Mouse (Mus musculus): ENCODE measurements around the gene Parvb. TPM values are rescaled to one million over a fixed set of nuclear protein-coding genes. Genes with fewer than 3 reads are reported as not detected.

The Parvb gene
- 10 to 100 TPM; 28.0 to 30.4 TPM for total RNA-seq (2021)

- DNase-seq: peak; percentile 50
- intact Hi-C loops (cut with DNase I): no loop called here
Measured at GRCm38 (mm10) chr15:84231721-84232561, at the start of gene Parvb. Parvb (plus strand) TSS chr15:84232043.

GRCm38 (mm10) chr15:84183967-84184366 is 47.9 kb upstream of the Parvb start:
- intact Hi-C loops (cut with DNase I): no loop called here
- no peak for DNase-seq

GRCm38 (mm10) chr15:84186196-84186595 is 45.6 kb upstream of the Parvb start:
- no peak for DNase-seq
- intact Hi-C loops (cut with DNase I): no loop called here

GRCm38 (mm10) chr15:84188887-84189530 is 42.8 kb upstream of the Parvb start:
- DNase-seq: no peak
- intact Hi-C loops (cut with DNase I): no loop called here

- no peak for DNase-seq
Measured at GRCm38 (mm10) chr15:84189881-84190280, 42.0 kb upstream of the Parvb start.

GRCm38 (mm10) chr15:84191724-84192057 is 40.2 kb upstream of the Parvb start:
- no peak for DNase-seq
- intact Hi-C loops (cut with DNase I): no loop called here

More at GRCm38 (mm10) chr15:84189881-84190280, 42.0 kb upstream of the Parvb start:
- intact Hi-C loops (cut with DNase I): no loop called here

GRCm38 (mm10) chr15:84192058-84192791 is 39.6 kb upstream of the Parvb start, which contains the start of gene Samm50:
Samm50 (plus strand) TSS chr15:84192241.
- intact Hi-C loops (cut with DNase I): no loop called here
- peak; percentile 92 for DNase-seq

GRCm38 (mm10) chr15:84196486-84197165 is 35.2 kb upstream of the Parvb start:
- intact Hi-C loops (cut with DNase I): no loop called here
- DNase-seq: no peak

- no peak for DNase-seq
- intact Hi-C loops (cut with DNase I): no loop called here
Measured at GRCm38 (mm10) chr15:84207327-84207726, 24.5 kb upstream of the Parvb start.

GRCm38 (mm10) chr15:84209517-84210412 is 22.1 kb upstream of the Parvb start:
- intact Hi-C loops (cut with DNase I): loop anchor here (2.0 kb wide), 1 partner anchor 421 kb away; no protein-coding TSS in a partner anchor
- DNase-seq: no peak

- intact Hi-C loops (cut with DNase I): no loop called here
Measured at GRCm38 (mm10) chr15:84210461-84210860, 21.4 kb upstream of the Parvb start.

GRCm38 (mm10) chr15:84210941-84211340 is 20.9 kb upstream of the Parvb start:
- DNase-seq: no peak
- intact Hi-C loops (cut with DNase I): no loop called here

More at GRCm38 (mm10) chr15:84210461-84210860, 21.4 kb upstream of the Parvb start:
- no peak for DNase-seq

GRCm38 (mm10) chr15:84211564-84211963 is 20.3 kb upstream of the Parvb start:
- no peak for DNase-seq
- intact Hi-C loops (cut with DNase I): no loop called here

- intact Hi-C loops (cut with DNase I): no loop called here
- peak; percentile 91 for DNase-seq
Measured at GRCm38 (mm10) chr15:84212031-84212755, 19.6 kb upstream of the Parvb start.

GRCm38 (mm10) chr15:84212756-84213105 is 19.1 kb upstream of the Parvb start:
- no peak for DNase-seq
- intact Hi-C loops (cut with DNase I): no loop called here

- intact Hi-C loops (cut with DNase I): no loop called here
- DNase-seq: no peak
Measured at GRCm38 (mm10) chr15:84213162-84213739, 18.6 kb upstream of the Parvb start.

- no peak for DNase-seq
- intact Hi-C loops (cut with DNase I): no loop called here
Measured at GRCm38 (mm10) chr15:84214476-84214875, 17.4 kb upstream of the Parvb start.

GRCm38 (mm10) chr15:84215273-84215672 is 16.6 kb upstream of the Parvb start:
- intact Hi-C loops (cut with DNase I): no loop called here
- no peak for DNase-seq

- no peak for DNase-seq
- intact Hi-C loops (cut with DNase I): no loop called here
Measured at GRCm38 (mm10) chr15:84216026-84216425, 15.8 kb upstream of the Parvb start.
